Mouse (Mus musculus) hindbrain, embryonic 12.5 days (tissue): ENCODE measurements at regions not wholly inside any gene's neighbourhood (a gene's known extent, or its start where the extent isn't known, plus 50 kb on each side); places are given as distances from the start of the nearest gene placed in this dataset.
"Not testable (repeated sequence)": the region's sequence is repeated elsewhere in the genome, so short reads cannot be mapped to it uniquely, and the experiment has no call there.

Source experiments
- ATAC-seq: fragments of 200-750 bp; cut with Nextera tagmentation; 2 replicates; pipeline ENCODE4 v1.8.0; 2017; ENCODE audit warnings: moderate TSS enrichment; ENCODE audit not compliant: low FRiP score
- H3K27ac ChIP-seq: fragments of 300-500 bp; sonication (generic); 2 replicates; pipeline ENCODE4 v1.5.1; 2016; ENCODE audit warnings: mild to moderate bottlenecking
- H3K27me3 ChIP-seq: fragments of 300-500 bp; sonication (generic); 2 replicates; pipeline ENCODE4 v1.6.1; 2016; ENCODE audit warnings: mild to moderate bottlenecking
- H3K36me3 ChIP-seq: fragments of 300-500 bp; sonication (generic); 2 replicates; pipeline ENCODE4 v1.6.1; 2016; ENCODE audit warnings: mild to moderate bottlenecking
- H3K4me1 ChIP-seq: fragments of 300-500 bp; sonication (generic); 2 replicates; pipeline ENCODE4 v1.6.1; 2016
- H3K4me2 ChIP-seq: fragments of 300-500 bp; sonication (generic); replicated peaks from 2 replicates; pipeline ENCODE4 v1.6.1; 2016; ENCODE audit warnings: mild to moderate bottlenecking
- H3K4me3 ChIP-seq: fragments of 300-500 bp; sonication (generic); 2 replicates; pipeline ENCODE4 v1.5.1; 2016; ENCODE audit warnings: mild to moderate bottlenecking
- H3K9ac ChIP-seq: fragments of 300-500 bp; sonication (generic); 2 replicates; pipeline ENCODE4 v1.6.1; 2016; ENCODE audit warnings: mild to moderate bottlenecking, moderate library complexity
- H3K9me3 ChIP-seq: fragments of 300-500 bp; sonication (generic); replicated peaks from 2 replicates; pipeline ENCODE4 v1.6.1; 2016; ENCODE audit warnings: mild to moderate bottlenecking
- WGBS: fragments of 180-500 bp; shearing (Covaris S2); methylation state at CpG from one replicate; pipeline ENCODE4 v1.1.7; 2016; 5-methylcytosine and 5-hydroxymethylcytosine counted together

DNA sequence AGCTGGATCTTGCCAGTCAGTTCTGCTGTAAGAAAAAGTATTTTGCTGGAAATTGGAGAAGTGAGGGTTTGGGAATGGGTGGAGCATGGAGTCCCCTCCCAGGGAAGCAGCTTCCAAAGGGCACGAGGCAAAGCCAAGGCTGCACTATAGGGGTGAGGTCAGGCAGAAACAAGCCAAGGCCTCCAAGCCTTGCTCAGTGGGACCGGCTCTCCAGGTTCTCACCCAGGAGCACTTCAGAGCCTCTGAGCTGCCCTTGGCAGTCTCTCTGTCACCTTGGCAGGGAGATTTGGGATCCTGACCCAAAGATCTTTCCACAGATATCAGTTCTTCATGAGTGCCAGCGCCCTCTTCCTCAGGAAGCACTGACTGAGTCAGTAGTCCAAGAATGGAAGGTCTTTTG, 116.5 kb downstream of the Bdh1 start:
- no peak overlapping the region for H3K9ac ChIP-seq
- ATAC-seq: no peak
- no peaks in the 10 kb centered on the region for H3K9me3 ChIP-seq
- H3K27me3 ChIP-seq: no peaks in the 10 kb centered on the region
- H3K4me3 ChIP-seq: no peak overlapping the region
- no peak overlapping the region for H3K27ac ChIP-seq
- WGBS: 77% methylated on average over 3 of the region's 3 CpGs
- H3K36me3 ChIP-seq: no peaks in the 10 kb centered on the region
- no peak overlapping the region for H3K4me2 ChIP-seq
- peaks cover 7% of the 10 kb centered on the region for H3K4me1 ChIP-seq

DNA sequence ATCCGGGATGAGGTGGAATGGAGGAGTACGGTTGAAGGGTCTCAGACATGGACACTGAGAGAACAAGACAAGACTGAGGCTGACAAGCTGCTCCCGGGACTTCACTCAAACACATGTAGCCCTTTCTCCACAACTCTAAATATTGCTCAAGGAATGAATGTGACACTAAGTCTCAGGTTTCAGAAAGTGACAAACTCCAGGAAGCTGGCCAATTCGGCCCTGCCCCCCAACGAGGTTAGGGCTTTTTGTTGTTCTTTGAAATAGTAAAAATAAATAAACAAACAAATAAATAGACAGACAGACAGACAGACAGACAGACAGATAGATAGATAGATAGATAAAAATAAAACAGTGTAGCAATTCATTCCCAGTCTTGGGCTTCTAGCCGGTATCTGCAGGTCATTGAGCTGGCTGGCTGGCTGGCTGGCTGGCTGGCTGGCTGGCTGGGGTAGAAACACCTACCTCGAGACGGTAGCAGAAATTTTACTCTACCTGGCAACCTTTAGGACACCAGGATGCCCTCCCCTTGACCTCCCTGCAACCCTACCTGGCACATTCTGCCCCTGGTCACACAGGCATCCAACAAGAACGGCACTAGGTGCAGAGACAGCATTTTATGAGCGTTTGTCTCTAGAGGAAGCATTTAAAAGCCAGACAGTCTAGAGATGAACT, 119.6 kb upstream of the Dlg1 start:
- peaks cover 19% of the 10 kb centered on the region for H3K4me1 ChIP-seq
- H3K4me2 ChIP-seq: no peak overlapping the region
- no peaks in the 10 kb centered on the region for H3K9me3 ChIP-seq
- 73% methylated on average over 10 of the region's 10 CpGs for WGBS
- H3K27me3 ChIP-seq: peaks cover 6% of the 10 kb centered on the region; the same call in 1 of the 2 replicates
- H3K36me3 ChIP-seq: no peaks in the 10 kb centered on the region
- no peak overlapping the region for H3K4me3 ChIP-seq
- no peak overlapping the region for H3K9ac ChIP-seq
- no peak overlapping the region for H3K27ac ChIP-seq
- ATAC-seq: no peak

DNA sequence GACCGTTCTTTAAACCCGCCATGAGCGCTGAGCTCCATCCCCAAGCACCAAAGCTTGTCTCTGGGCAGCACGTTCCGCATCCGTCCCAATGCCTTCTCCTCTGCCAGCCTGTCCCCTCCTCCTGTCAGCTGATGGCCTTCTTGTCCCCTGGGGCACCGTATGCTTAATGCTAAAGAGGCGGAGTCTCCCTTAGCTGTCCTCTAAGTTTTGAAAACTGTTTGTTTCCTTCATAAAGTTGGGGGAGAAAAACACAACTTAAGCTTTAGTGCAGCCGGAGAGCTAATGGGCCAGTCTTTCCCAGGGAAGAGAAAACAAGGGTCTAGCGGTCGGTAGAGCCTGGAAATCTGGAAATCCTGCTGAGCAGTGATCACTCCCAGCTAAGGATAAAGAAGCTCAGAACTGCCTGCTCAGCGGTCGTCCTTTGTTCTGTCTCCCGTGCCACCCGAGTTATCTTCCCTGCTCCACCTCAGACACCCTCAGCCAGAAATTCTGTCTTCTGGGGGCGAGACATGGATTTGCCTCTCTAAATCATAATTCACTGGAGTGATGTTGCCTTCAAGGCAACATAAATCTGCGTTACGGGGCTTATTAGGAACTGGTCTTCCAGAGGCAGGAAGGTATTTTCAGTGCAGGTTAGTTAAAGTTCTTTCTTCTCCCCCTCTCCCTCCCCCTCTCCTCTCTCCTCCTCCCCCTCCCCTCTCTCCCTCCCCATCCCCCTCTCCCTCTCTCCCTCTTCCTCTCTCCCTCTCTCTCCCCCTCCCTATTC, 117.0 kb upstream of the Dlg1 start:
- 1% methylated on average over 18 of the region's 18 CpGs for WGBS
- no peaks in the 10 kb centered on the region for H3K9me3 ChIP-seq

DNA sequence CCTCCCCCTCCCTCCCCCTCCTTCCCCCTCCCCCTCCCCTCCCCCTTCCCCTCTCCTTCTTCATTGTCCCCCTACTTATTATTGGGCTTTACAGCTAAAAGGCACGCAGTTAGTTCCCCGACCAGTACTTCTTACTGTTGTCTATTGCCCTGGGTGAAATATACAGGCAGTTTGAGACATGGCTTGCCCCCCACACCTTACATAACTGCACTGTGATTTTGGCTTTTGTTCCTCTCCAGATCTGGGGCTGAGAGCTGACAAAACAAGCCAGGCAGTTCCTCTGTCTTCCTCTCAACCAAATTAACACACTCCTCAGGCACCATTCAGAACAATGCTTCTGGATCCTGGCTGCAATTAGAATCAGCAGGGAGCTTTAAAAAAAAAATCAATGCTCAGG, 116.4 kb upstream of the Dlg1 start:
- peak; percentile 42 for ATAC-seq
- Histone ChIP-seq H3K27me3 (peaks cover 6% of the 10 kb centered on the region; the same call in 1 of the 2 replicates), H3K27ac (peak overlapping the region; percentile 81), H3K9ac (0 out of 2 replicates have a peak overlapping the region, but pooled peaks have one; percentile 45), H3K4me2 (peak overlapping the region; percentile 52), H3K4me3 (no peak overlapping the region), H3K4me1 (peaks cover 25% of the 10 kb centered on the region), H3K36me3 (no peaks in the 10 kb centered on the region), H3K9me3 (no peaks in the 10 kb centered on the region)
- 18% methylated on average over 2 of the region's 2 CpGs for WGBS

More for the DNA sequence above, 117.0 kb upstream of the Dlg1 start:
- peak; percentile 72 for ATAC-seq
- Histone ChIP-seq H3K9ac (peak overlapping the region; percentile 45), H3K27ac (peak overlapping the region; percentile 81), H3K27me3 (peaks cover 6% of the 10 kb centered on the region; the same call in 1 of the 2 replicates), H3K4me2 (peak overlapping the region; percentile 52), H3K4me1 (peaks cover 19% of the 10 kb centered on the region), H3K4me3 (peak overlapping the region; percentile 21), H3K36me3 (no peaks in the 10 kb centered on the region)

DNA sequence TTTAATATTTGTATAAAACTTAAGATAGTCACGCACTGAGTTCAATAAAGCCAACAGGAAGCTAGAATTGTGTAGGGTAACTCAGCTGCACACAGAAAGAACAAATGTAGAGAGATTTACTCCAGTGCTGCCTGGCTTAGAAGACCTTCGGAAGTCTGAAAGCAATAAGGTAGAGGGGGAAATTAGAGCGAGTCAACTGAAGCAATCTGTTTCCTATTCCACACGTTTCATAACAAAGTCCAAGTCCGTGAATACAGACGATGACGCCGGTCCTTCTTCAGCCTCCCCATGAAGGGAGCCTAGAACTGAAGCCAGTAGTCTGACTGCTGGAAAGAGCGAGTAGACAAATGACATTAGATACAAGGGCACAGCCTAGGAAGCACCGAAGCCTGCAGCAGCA, 115.9 kb upstream of the Dlg1 start:
- H3K9me3 ChIP-seq: no peaks in the 10 kb centered on the region
- H3K27me3 ChIP-seq: peaks cover 6% of the 10 kb centered on the region; the same call in 1 of the 2 replicates
- 44% methylated on average over 10 of the region's 10 CpGs for WGBS
- ATAC-seq: no peak
- H3K9ac ChIP-seq: no peak overlapping the region
- H3K27ac ChIP-seq: 0 out of 2 replicates have a peak overlapping the region, but pooled peaks have one; percentile 37
- 0 out of 2 replicates have a peak overlapping the region, but pooled peaks have one; percentile 52 for H3K4me2 ChIP-seq
- H3K4me3 ChIP-seq: no peak overlapping the region
- H3K36me3 ChIP-seq: no peaks in the 10 kb centered on the region
- peaks cover 31% of the 10 kb centered on the region for H3K4me1 ChIP-seq

DNA sequence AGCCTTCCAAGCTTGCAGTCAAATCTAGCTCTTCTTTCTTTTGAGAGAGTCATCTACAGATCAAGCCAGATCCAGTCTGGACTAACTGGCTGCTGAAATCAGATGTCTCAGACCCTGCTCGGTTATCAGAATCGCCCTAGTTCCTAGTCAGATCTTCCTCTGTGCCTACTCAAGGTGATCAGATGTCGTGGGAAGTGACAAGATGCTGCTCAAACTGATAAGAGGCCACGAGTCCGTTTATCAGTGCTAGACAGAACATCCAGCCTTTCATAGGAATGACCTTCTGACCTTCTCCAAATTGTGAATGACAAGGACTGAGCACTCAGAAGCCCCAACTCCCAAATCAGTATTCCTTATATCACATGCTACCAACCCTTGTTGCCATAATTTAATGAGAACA, 113.3 kb upstream of the Dlg1 start:
- 83% methylated on average over 5 of the region's 5 CpGs for WGBS

DNA sequence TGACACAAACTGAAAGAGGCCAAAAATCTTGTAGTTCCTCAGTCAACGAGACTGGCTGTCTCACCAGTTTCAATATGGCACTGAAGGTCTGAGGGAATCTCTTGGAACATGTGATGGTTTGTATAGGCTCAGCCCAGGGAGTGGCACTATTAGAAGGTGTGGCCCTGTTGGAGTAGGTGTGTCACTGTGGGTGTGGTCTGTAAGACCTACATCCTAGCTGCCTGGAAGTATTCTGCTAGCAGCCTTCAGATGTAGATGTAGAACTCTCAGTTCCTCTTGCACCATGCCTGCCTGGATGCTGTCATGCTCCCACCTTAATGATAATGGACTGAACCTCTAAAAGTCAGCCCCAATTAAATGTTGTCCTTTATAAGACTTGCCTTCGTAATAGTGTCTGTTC, 112.7 kb upstream of the Dlg1 start:
- H3K27ac ChIP-seq, ATAC-seq: not testable (repeated sequence)

More for the DNA sequence above, 113.3 kb upstream of the Dlg1 start:
- Histone ChIP-seq H3K4me3 (no peak overlapping the region), H3K27ac (no peak overlapping the region), H3K9ac (no peak overlapping the region), H3K36me3 (no peaks in the 10 kb centered on the region), H3K4me2 (no peak overlapping the region), H3K4me1 (peaks cover 31% of the 10 kb centered on the region), H3K9me3 (no peaks in the 10 kb centered on the region), H3K27me3 (peaks cover 6% of the 10 kb centered on the region; the same call in 1 of the 2 replicates)
- no peak for ATAC-seq

DNA sequence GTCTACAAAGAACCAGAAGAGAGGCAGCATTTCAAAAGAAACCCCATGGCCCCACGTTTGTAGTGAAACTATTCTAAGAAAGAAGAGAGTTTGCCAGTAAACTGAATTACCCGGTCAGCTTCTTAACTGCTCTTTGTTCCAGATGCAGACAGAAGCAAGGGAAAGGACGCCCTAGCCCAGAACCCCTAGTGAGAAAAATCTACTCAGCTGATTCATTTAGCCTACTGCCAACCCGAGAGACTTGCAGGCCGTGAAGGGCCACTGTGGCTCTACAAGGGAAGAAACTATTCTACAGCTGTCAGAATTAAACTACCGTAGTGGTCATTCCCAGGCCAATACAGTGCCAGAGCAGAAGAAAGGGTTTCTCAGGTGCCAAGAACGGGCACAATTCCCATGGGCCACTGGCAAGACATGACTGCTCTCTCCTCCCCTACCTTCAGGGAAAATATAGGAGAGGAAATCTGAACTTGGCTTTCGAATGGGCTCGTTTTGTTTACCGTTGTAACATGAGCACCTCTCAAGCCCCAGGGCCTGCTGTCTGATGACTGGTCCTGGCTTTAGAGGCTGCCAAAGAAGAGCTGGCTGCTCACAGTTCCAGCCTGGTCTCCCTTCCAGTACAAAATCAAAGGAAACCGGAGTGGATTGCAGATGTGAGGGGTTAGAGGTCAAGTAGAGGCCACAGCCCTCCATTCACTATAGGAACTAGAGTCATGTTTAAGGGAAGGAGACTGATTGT, 111.7 kb upstream of the Dlg1 start:
- H3K36me3 ChIP-seq: no peaks in the 10 kb centered on the region

More for the DNA sequence above, 112.7 kb upstream of the Dlg1 start:
- not testable (repeated sequence) for H3K27me3 ChIP-seq, H3K9ac ChIP-seq, H3K36me3 ChIP-seq, H3K4me3 ChIP-seq, H3K4me2 ChIP-seq, H3K9me3 ChIP-seq
- WGBS: 83% methylated on average over 2 of the region's 2 CpGs
- H3K4me1 ChIP-seq: peaks cover 27% of the 10 kb centered on the region

DNA sequence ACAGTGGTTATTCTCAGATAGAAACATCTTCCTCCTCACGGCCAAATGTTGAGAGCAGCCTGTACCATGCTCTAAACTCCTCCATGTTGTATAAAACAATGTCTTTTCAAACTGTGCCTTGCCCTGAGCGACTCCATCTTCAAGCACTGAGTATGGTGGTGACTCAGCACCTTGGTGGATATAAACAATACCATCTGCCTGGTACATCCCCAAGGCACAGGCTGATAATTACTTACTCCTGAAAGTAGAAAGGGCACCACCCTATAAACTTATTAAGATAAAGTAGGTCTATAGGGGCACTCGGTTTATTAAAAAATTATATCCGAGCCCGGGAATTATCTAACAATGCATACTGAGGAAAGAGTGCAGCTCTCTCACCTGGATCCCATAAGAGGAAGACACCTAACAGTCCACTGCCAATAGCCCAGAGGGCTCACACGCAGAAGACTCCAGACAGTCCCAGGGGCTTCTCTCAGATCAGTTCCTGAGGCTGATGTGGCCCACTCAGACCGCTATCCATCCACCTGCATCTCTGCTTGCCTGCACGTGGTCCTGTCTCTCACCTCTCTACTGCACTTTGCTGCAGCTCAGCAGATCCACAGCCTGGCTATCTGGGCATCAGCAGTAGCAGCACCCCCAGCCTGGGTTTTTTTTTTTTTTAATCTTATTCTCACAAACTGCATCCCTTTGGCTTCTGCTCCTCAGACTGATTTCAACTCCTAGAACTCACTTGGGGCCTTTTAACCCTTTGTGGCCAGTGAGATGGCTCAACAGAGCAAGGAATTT, 109.7 kb upstream of the Dlg1 start:
- ATAC-seq: no peak
- Histone ChIP-seq H3K9me3 (0 out of 2 replicates have a peak, but pooled peaks cover 3% of the 10 kb centered on the region), H3K36me3 (no peaks in the 10 kb centered on the region), H3K4me3 (no peak overlapping the region), H3K27ac (no peak overlapping the region), H3K4me2 (no peak overlapping the region), H3K9ac (no peak overlapping the region), H3K27me3 (no peaks in the 10 kb centered on the region), H3K4me1 (peaks cover 12% of the 10 kb centered on the region)
- WGBS: 88% methylated on average over 8 of the region's 8 CpGs

More for the DNA sequence above, 111.7 kb upstream of the Dlg1 start:
- H3K4me3 ChIP-seq: no peak overlapping the region
- whole genome bisulfite sequencing: 30% methylated on average over 11 of the region's 11 CpGs
- no peaks in the 10 kb centered on the region for H3K9me3 ChIP-seq
- ATAC-seq: no peak
- H3K9ac ChIP-seq: no peak overlapping the region
- H3K27me3 ChIP-seq: no peaks in the 10 kb centered on the region
- H3K4me2 ChIP-seq: no peak overlapping the region
- H3K27ac ChIP-seq: no peak overlapping the region
- H3K4me1 ChIP-seq: peaks cover 16% of the 10 kb centered on the region

DNA sequence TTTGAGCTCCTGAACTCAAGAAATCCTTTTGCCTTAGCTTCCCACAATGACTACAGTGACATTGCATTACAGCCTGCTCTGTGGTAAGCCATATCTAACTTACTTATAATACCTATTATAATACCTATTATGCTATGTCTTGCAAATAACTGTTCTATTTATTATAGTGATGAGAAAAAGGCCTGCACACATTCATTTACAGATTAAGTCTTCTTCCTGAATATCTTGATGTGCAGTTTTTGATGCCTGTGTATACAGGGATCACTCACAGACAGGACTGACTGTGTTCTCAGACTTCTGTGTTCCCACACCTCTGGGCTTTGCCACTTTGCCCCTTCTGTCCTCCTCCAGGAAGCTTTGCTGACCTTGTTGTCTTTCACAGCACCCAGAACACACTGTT, 102.8 kb upstream of the Dlg1 start:
- Histone ChIP-seq H3K27me3 (no peaks in the 10 kb centered on the region), H3K36me3 (no peaks in the 10 kb centered on the region), H3K9me3 (0 out of 2 replicates have a peak, but pooled peaks cover 3% of the 10 kb centered on the region), H3K27ac (no peak overlapping the region), H3K4me3 (no peak overlapping the region), H3K9ac (no peak overlapping the region), H3K4me1 (no peaks in the 10 kb centered on the region), H3K4me2 (no peak overlapping the region)
- no peak for ATAC-seq

DNA sequence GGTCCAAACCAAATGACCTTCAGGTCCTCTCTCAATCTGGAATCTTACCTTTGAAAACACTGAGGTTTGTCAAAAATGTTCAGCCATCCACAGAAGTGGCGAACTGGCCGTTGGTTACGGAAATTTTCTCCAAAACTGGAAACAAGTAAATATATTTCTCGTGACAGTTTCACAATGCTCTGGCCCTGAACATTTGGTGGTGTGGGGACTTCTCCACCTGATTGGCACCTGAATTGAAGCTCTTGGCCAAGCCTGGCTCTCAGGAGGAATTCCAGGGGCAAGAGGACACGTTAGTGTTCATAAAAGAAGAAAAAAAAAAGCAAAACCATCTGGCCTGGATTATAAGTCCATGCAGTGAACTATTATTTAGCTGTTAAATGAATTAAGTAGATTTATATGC, 98.3 kb upstream of the Dlg1 start:
- Histone ChIP-seq H3K9me3 (no peaks in the 10 kb centered on the region), H3K4me3 (no peak overlapping the region), H3K27ac (no peak overlapping the region), H3K4me1 (no peaks in the 10 kb centered on the region), H3K36me3 (no peaks in the 10 kb centered on the region), H3K9ac (no peak overlapping the region), H3K27me3 (no peaks in the 10 kb centered on the region), H3K4me2 (no peak overlapping the region)
- ATAC-seq: no peak
- WGBS: 83% methylated on average over 5 of the region's 5 CpGs
